Mouse (Mus musculus) brown adipose tissue, adult 24 weeks (tissue): Measurements from ENCODE around the gene Rnf25. TPM values are rescaled to one million over a fixed set of nuclear protein-coding genes. Genes with fewer than 3 reads are reported as not detected.

Experiments used
- H3K27ac ChIP-seq: fragments of 200-500 bp; replicated peaks from 2 replicates; pipeline ENCODE4 v1.5.1; 2012; ENCODE audit warnings: low read depth, mild to moderate bottlenecking, low read length
- H3K4me1 ChIP-seq: fragments of 200-500 bp; 2 replicates; pipeline ENCODE4 v1.6.1; 2012; ENCODE audit warnings: low read length, mixed read lengths; ENCODE audit not compliant: control insufficient read depth, insufficient read depth, insufficient read length
- H3K4me3 ChIP-seq: fragments of 200-500 bp; 2 replicates; pipeline ENCODE4 v1.5.1; 2012; ENCODE audit warnings: low read depth, mild to moderate bottlenecking, low read length, moderate library complexity; ENCODE audit not compliant: insufficient read depth
- polyA plus RNA-seq: library from polyadenylated mRNA; stranded (reverse); fragments of >200 nt; gene quantifications from 2 replicates; pipeline ENCODE4 v1.2.4, GENCODE M21; 2012; ENCODE audit not compliant: missing spikeins, insufficient read depth, insufficient read length

Gene Rnf25
- polyA plus RNA-seq, 1 experiment: 15.5 TPM

DNA sequence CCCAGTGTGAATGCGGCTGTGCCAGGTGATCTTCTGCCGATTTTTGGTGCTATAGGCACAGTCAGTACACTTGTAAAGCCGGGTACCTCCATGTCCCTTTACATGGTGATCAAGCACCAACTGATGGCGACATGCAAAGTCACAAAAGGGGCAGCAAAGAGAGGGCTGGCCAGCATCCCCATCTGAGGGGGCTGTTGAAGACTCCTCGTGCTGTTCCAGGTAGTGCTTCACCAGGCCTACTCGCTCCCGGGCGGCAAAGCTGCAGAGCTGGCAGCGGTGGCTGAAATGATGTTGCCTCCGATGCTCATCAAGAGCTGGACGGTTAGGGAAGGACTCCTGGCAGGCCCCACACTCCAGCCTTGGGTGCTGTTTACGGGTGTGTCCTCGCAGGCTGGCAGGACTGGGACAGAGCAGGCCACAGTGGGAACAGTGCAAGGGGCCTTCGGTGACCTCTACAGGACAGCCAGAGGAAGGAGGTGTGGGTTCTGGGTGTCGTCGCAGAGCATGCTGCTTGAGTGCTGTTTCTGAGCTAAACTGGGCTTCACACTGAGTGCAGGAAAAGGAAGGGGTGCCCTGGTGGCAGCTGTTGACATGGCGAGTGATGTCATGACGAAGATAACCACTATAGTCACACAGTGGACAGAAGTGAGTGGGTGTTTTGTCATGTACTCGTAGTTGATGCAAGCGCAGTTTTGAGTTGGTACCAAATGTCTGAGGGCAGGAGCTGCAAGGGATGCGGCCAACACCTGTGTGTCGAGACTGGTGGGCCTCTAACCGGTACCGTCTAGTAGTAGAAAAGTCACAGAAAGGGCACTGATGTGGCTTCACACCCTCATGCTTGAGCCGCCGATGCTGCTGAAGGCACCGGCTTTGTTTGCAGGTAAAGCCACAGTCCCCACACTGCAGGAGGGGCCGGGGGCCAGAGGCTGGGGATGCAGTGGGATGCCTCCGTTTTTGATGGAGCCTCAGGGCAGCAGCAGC lies 31.2 kb downstream of the Rnf25 start:
- H3K4me1 ChIP-seq: no peaks in the 10 kb centered on the region
- no peak overlapping the region for H3K27ac ChIP-seq

DNA sequence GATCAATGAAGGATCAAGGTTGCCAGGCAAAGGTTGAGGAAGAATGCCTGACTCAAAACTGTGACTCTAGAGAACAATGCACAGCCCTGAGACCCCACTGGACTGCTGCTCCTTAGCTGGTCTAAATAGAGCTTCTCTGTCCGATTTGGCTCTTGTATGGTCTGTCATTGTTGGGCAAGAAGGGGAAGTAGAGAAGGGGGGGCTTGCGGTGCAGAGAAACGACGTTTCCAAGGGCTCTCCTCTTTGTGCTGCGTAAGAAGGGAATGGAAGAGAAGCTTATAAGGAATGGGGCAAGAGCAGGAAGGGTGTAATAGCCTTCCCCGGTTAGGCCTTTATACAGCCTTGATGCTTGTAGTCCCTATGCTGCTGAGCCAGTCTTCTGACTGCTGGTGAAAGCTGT lies 35.4 kb downstream of the Rnf25 start:
- H3K27ac ChIP-seq: no peak overlapping the region

More for the DNA sequence above, 31.2 kb downstream of the Rnf25 start:
- no peak overlapping the region for H3K4me3 ChIP-seq

GRCm38 (mm10) chr1:74559061-74559460 lies 42.1 kb downstream of the Rnf25 start:
- no peak overlapping the region for H3K27ac ChIP-seq
- no peak overlapping the region for H3K4me3 ChIP-seq
- no peaks in the 10 kb centered on the region for H3K4me1 ChIP-seq

More for the DNA sequence above, 35.4 kb downstream of the Rnf25 start:
- H3K4me1 ChIP-seq: no peaks in the 10 kb centered on the region
- H3K4me3 ChIP-seq: no peak overlapping the region

- Histone ChIP-seq H3K4me3 (no peak within 1 kb of the TSS), H3K27ac (no peak within 1 kb of the TSS), H3K4me1 (no peaks in the 10 kb centered on the region)
Observed at GRCm38 (mm10) chr1:74544184-74544583, 57.0 kb downstream of the Rnf25 start, which contains the start of gene Usp37. Usp37 (minus strand) TSS chr1:74544284.

Other genes with a start within 250 kb of the Rnf25 start
- not detected in 2 replicates for gene Catip, start 239.3 kb downstream of the Rnf25 start, polyA plus RNA-seq
- 1.5 and 5.8 TPM in 2 replicates for gene Slc11a1, start 226.2 kb downstream of the Rnf25 start, polyA plus RNA-seq
- 66.8 and 98.0 TPM in 2 replicates for gene Ctdsp1, start 209.9 kb downstream of the Rnf25 start, polyA plus RNA-seq
- 0.46 and 1.1 TPM in 2 replicates for gene Vil1, start 192.0 kb downstream of the Rnf25 start, polyA plus RNA-seq
- gene Cnot9, start 95.3 kb downstream of the Rnf25 start, polyA plus RNA-seq: 9.7 and 9.8 TPM in 2 replicates
- gene Plcd4, start 58.5 kb downstream of the Rnf25 start, polyA plus RNA-seq: 1.1 TPM in 1 of 2 replicates, not detected in the other
- gene Usp37, start 57.1 kb downstream of the Rnf25 start, polyA plus RNA-seq: 3.4 and 3.6 TPM in 2 replicates
- 5.1 and 6.1 TPM in 2 replicates for gene Zfp142, start 13.2 kb downstream of the Rnf25 start, polyA plus RNA-seq
- 31.4 and 36.9 TPM in 2 replicates for gene Bcs1l, start 13.1 kb downstream of the Rnf25 start, polyA plus RNA-seq
- 0.58 and 1.5 TPM in 2 replicates for gene Stk36, start within 50 bp of the Rnf25 start, polyA plus RNA-seq
- gene Ttll4, start 60.3 kb upstream of the Rnf25 start, polyA plus RNA-seq: 6.2 and 9.6 TPM in 2 replicates
- gene Cyp27a1, start 112.2 kb upstream of the Rnf25 start, polyA plus RNA-seq: 40.2 and 90.5 TPM in 2 replicates
- gene Prkag3, start 147.8 kb upstream of the Rnf25 start, polyA plus RNA-seq: 0.59 and 1.3 TPM in 2 replicates
- not detected in 2 replicates for gene Wnt6, start 170.5 kb upstream of the Rnf25 start, polyA plus RNA-seq
- not detected in 2 replicates for gene Wnt10a, start 190.1 kb upstream of the Rnf25 start, polyA plus RNA-seq